ENCODE assay signal across 16 mouse cellular contexts in the genomic region with DNA sequence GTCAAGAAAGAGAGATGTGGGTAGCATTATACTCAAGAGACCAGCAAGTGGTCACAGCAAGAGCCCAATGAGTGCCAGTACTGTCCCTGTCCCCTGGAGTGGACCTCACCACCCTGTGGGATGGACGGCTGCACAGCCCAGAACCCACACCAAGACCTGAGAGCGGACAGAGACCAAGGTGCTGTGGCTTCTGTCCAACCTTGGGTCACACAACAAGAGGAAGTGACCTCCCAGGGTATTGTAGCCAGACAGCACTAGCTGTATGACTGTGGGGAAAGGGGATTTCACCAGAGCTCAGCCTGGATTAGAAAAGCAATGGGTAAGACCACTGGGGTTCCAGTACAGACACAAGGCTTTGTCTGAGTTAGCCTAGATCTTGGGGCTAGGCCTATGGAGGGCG. TPM values are rescaled to one million over a fixed set of nuclear protein-coding genes. Genes with fewer than 3 reads are reported as not detected.
"Had no signal": no experiment of that assay in that cellular context is flagged by ENCODE, and none has a peak within 500 bp of the region (broad histone marks: within the 10 kb centered on the region; RNA-seq: fewer than 3 reads in every experiment).

No protein-coding gene starts in this region.

- H3K4me3 ChIP-seq: midbrain, embryonic 10.5 days; midbrain, embryonic 12.5 days; neural tube, embryonic 12.5 days; stomach, embryonic 15.5 days had no signal

- DNase-seq: lung, adult 18-20 months; lung, embryonic 14.5 days; lung, postnatal 10 days; lung, postnatal 4 days; midbrain, embryonic 14.5 days; right cerebral cortex, postnatal 14 days; thymus, adult 2 months; thymus, postnatal 25 days; thymus, postnatal 4 days had no signal

- H3K9ac ChIP-seq: lung, embryonic 14.5 days; midbrain, embryonic 12.5 days; neural tube, embryonic 12.5 days; stomach, embryonic 15.5 days had no signal

- H3K4me1 ChIP-seq: midbrain, embryonic 10.5 days; midbrain, embryonic 12.5 days; neural tube, embryonic 12.5 days; stomach, embryonic 15.5 days had no signal

- H3K27ac ChIP-seq: midbrain, embryonic 10.5 days; midbrain, embryonic 12.5 days; neural tube, embryonic 12.5 days; stomach, embryonic 15.5 days; stomach, postnatal 0 days had no signal

- ATAC-seq: midbrain, embryonic 16.5 days had no signal

- H3K4me2 ChIP-seq: lung, embryonic 14.5 days; midbrain, embryonic 12.5 days; neural tube, embryonic 12.5 days; stomach, embryonic 15.5 days had no signal

- H3K9me3 ChIP-seq: midbrain, embryonic 10.5 days; midbrain, embryonic 12.5 days; neural tube, embryonic 12.5 days; stomach, embryonic 15.5 days had no signal

- H3K36me3 ChIP-seq: stomach, embryonic 15.5 days had no signal

- H3K27me3 ChIP-seq: midbrain, embryonic 12.5 days; neural tube, embryonic 12.5 days; stomach, embryonic 15.5 days had no signal

RNA-seq across cellular contexts. Expression of a gene that starts 10.7 kb away (rescaled TPM):
- polyA plus RNA-seq: lung, embryonic 14.5 days had no signal

RNA-seq across cellular contexts. Expression of a gene that starts 37.6 kb away (rescaled TPM):
- polyA plus RNA-seq: lung, embryonic 14.5 days; midbrain, embryonic 12.5 days; midbrain, embryonic 14.5 days; midbrain, embryonic 16.5 days; neural tube, embryonic 12.5 days; neural tube, embryonic 14.5 days had no signal
